Mouse (Mus musculus) erythroblast, embryonic 14.5 days (primary cell): Measurements from ENCODE around the gene Btbd9.

ENCODE experiments used
- GATA1 ChIP-seq: IDR thresholded peaks from 2 replicates; pipeline ENCODE4 v1.6.1; 2012; ENCODE audit warnings: low read length, inconsistent platforms, mixed read lengths
- TAL1 ChIP-seq: IDR thresholded peaks from 3 replicates; pipeline ENCODE4 v1.6.1; 2012; ENCODE audit warnings: low read length, inconsistent platforms, mixed read lengths

GRCm38 (mm10) chr17:30513034-30513433 is 63.3 kb downstream of the Btbd9 start:
- TF ChIP-seq TAL1 (no peak), GATA1 (no peak)
